Mouse (Mus musculus) intestine, embryonic 16.5 days (tissue): ENCODE measurements around the gene Emg1. TPM values are rescaled to one million over a fixed set of nuclear protein-coding genes. Genes with fewer than 3 reads are reported as not detected.
A peak's percentile ranks its signal among the peaks of the same experiment; 100 is the strongest.

Experiments used
- ATAC-seq: fragments of 200-750 bp; cut with Nextera tagmentation; 2 replicates; pipeline ENCODE4 v1.8.0; 2017; ENCODE audit warnings: moderate TSS enrichment, moderate library complexity
- H3K27ac ChIP-seq: fragments of 300-500 bp; sonication (generic); 2 replicates; pipeline ENCODE4 v1.5.1; 2014; ENCODE audit warnings: mild to moderate bottlenecking, low read length
- H3K27me3 ChIP-seq: fragments of 300-500 bp; sonication (generic); replicated peaks from 2 replicates; pipeline ENCODE4 v1.6.1; 2014; ENCODE audit warnings: low read length, control low read depth, mixed read lengths; ENCODE audit not compliant: control insufficient read depth, insufficient read depth
- H3K36me3 ChIP-seq: fragments of 300-500 bp; sonication (generic); 2 replicates; pipeline ENCODE4 v1.6.1; 2014; ENCODE audit warnings: low read length, control low read depth; ENCODE audit not compliant: control insufficient read depth, insufficient read depth
- H3K4me1 ChIP-seq: fragments of 300-500 bp; sonication (generic); 2 replicates; pipeline ENCODE4 v1.6.1; 2014; ENCODE audit warnings: low read length, control low read depth, mixed read lengths; ENCODE audit not compliant: control insufficient read depth, insufficient read depth
- H3K4me2 ChIP-seq: fragments of 300-500 bp; sonication (generic); 2 replicates; pipeline ENCODE4 v1.6.1; 2014; ENCODE audit warnings: low read depth, low read length, control low read depth
- H3K4me3 ChIP-seq: fragments of 300-500 bp; sonication (generic); 2 replicates; pipeline ENCODE4 v1.5.1; 2014; ENCODE audit warnings: mild to moderate bottlenecking, low read length
- H3K9ac ChIP-seq: fragments of 300-500 bp; sonication (generic); 2 replicates; pipeline ENCODE4 v1.6.1; 2014; ENCODE audit warnings: low read depth, low read length
- H3K9me3 ChIP-seq: fragments of 300-500 bp; sonication (generic); 2 replicates; pipeline ENCODE4 v1.6.1; 2016; ENCODE audit warnings: low read length, control low read depth; ENCODE audit not compliant: control insufficient read depth
- WGBS: fragments of 180-500 bp; shearing (Covaris S2); extraction: QIAGEN DNeasy Blood & Tissue Kit; methylation state at CpG from one replicate; pipeline ENCODE4 v1.1.7; 2014; 5-methylcytosine and 5-hydroxymethylcytosine counted together
- polyA plus RNA-seq: library from polyadenylated mRNA; unstranded; fragments of >200 nt; fragmentation: Nextera tagmentation; extraction: Ambion mirVana; gene quantifications from 2 replicates; pipeline ENCODE4 v1.2.1, GENCODE M21; 2015

Gene Emg1
- polyA plus RNA-seq, 1 experiment from 2014 or later = 222 TPM

GRCm38 (mm10) chr6:124717968-124718367 lies 6.0 kb upstream of the Emg1 start:
- 49% methylated on average over 13 of the region's 13 CpGs for WGBS
- H3K9ac ChIP-seq = peak overlapping the region; percentile 80
- ATAC-seq = no peak
- peaks cover 14% of the 10 kb centered on the region for H3K4me1 ChIP-seq
- no peaks in the 10 kb centered on the region for H3K9me3 ChIP-seq
- H3K4me2 ChIP-seq = peak overlapping the region; percentile 41
- H3K27me3 ChIP-seq = no peaks in the 10 kb centered on the region
- H3K27ac ChIP-seq = peak overlapping the region; percentile 93
- H3K36me3 ChIP-seq = peaks cover 7% of the 10 kb centered on the region
- H3K4me3 ChIP-seq = peak overlapping the region; percentile 59

DNA sequence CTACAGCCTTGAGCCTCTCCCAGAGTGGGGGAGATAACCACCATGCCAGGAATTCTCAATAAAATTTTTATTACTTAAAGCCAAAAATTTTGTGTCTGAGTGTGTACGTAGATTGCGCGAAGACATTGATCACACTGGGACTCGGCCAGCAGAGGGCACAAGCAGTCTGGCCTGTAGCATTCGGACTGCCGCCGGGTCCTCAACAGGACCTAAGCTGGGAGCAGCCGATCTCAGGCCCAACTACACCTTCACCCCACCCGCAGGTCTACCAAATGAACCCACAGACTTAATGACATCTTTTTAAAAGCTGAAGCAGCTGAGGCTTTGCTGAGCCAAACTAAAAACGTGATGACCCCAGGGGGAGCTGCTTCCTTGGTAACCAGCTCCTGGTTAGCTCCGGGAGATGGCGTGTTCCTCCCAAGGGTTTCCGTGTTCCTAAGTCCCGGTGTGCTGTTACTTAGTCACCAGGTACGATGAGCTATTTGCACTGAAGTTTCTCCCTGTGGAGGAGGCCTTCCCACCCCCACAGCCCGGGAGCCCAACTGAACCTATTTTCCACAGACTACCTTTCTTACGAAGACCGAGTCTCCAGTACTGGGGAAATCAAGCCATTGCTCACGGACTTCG lies 5.0 kb upstream of the Emg1 start:
- no peak for ATAC-seq
- Histone ChIP-seq H3K9me3 (no peaks in the 10 kb centered on the region), H3K36me3 (peaks cover 7% of the 10 kb centered on the region), H3K4me3 (peak overlapping the region; percentile 59), H3K9ac (peak overlapping the region; percentile 80), H3K4me1 (peaks cover 14% of the 10 kb centered on the region), H3K4me2 (peak overlapping the region; percentile 41), H3K27me3 (no peaks in the 10 kb centered on the region), H3K27ac (peak overlapping the region; percentile 93)
- WGBS = 47% methylated on average over 20 of the region's 20 CpGs

- peak overlapping the region; percentile 84 for H3K27ac ChIP-seq
- peaks cover 8% of the 10 kb centered on the region for H3K36me3 ChIP-seq
- ATAC-seq = no peak
- 13% methylated on average over 11 of the region's 11 CpGs for WGBS
- peak overlapping the region; percentile 96 for H3K9ac ChIP-seq
- H3K27me3 ChIP-seq = no peaks in the 10 kb centered on the region
- peak overlapping the region; percentile 95 for H3K4me3 ChIP-seq
- H3K4me1 ChIP-seq = peaks cover 35% of the 10 kb centered on the region
- H3K4me2 ChIP-seq = peak overlapping the region; percentile 85
- H3K9me3 ChIP-seq = no peaks in the 10 kb centered on the region
Observed at GRCm38 (mm10) chr6:124712918-124713317, 940 bp upstream of the Emg1 start.

- Histone ChIP-seq H3K27ac (no peak overlapping the region; the same call in 1 of the 2 replicates), H3K9ac (no peak overlapping the region), H3K4me3 (no peak overlapping the region), H3K36me3 (peaks cover 11% of the 10 kb centered on the region), H3K9me3 (no peaks in the 10 kb centered on the region), H3K4me2 (no peak overlapping the region), H3K4me1 (peaks cover 25% of the 10 kb centered on the region), H3K27me3 (no peaks in the 10 kb centered on the region)
- ATAC-seq = no peak
- WGBS = 87% methylated on average over 10 of the region's 10 CpGs
Observed at GRCm38 (mm10) chr6:124708289-124708889, 3.6 kb downstream of the Emg1 start.

DNA sequence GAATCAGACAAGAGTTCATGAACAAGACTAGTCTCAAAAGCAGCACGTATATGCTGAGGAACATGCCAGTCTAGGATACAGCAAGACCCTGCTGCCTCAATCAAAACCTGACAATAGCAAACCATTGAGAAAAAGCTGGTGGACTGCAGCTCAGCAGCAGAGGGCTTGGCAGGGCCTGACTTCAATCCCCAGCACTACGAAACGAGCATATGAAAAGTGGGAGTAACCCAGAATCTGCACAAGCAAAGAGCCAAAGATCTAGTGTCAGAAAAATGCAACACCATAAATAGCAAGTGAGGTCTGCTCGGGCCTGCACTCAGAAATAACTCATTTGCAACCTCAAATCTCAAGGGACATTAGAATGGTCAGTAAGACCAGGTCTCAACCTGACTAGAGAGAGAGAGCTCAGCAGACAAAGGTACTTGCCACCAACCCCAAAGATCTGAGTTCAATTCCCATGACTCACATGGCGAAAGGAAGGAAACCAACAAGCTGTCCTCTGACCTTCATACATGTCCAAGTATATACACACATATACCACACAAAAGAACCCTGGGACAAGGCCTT lies 5.8 kb downstream of the Emg1 start:
- ATAC-seq = no peak
- H3K9ac ChIP-seq = no peak overlapping the region
- no peak overlapping the region for H3K27ac ChIP-seq
- no peak overlapping the region for H3K4me2 ChIP-seq
- no peaks in the 10 kb centered on the region for H3K27me3 ChIP-seq
- 83% methylated on average over 5 of the region's 5 CpGs for WGBS
- H3K36me3 ChIP-seq = peaks cover 24% of the 10 kb centered on the region
- no peak overlapping the region for H3K4me3 ChIP-seq
- H3K4me1 ChIP-seq = peaks cover 23% of the 10 kb centered on the region
- H3K9me3 ChIP-seq = no peaks in the 10 kb centered on the region

DNA sequence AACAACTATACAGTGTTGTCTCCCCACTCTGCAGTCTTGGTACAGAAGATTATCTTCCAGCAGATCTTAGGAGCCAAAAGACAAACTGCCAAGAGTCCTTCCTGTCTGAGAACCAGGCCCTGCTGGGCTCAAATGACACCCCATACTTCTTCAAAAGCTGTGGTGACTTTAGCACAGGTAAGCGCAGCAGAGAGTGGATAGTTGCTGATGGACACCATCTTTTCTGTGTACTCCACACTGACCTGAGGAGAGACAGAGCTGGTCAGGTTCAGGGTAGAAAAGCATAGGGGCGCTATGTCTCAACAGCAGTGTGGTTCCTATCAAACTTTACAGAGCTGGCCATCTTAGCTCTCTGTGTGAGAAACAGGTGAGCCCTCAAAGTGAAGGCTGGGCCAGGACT lies 7.6 kb downstream of the Emg1 start:
- no peak overlapping the region for H3K4me3 ChIP-seq
- peaks cover 24% of the 10 kb centered on the region for H3K36me3 ChIP-seq
- H3K27me3 ChIP-seq = no peaks in the 10 kb centered on the region
- peaks cover 11% of the 10 kb centered on the region for H3K4me1 ChIP-seq
- 95% methylated on average over 2 of the region's 2 CpGs for WGBS
- H3K9me3 ChIP-seq = no peaks in the 10 kb centered on the region
- H3K9ac ChIP-seq = no peak overlapping the region
- no peak overlapping the region for H3K4me2 ChIP-seq
- ATAC-seq = no peak
- no peak overlapping the region for H3K27ac ChIP-seq

DNA sequence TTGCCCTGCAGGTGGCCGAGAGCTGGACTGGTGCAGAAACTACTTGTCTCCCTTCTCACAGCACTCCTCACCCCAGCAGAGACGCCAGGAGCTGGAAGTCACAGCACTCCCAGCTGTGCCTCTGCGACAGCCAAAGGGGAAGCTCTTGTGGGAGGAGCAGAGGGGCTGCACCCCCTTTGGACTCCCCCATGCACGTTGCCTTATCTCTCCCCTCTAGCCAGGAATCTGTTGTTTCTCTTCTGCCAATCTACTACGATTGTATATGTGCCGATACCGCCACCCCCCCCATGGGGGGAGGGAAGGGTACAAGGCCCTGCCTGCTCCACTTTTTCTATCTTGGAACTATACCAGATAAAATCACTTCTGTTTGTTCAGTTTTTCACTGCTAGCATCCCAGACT lies 8.2 kb downstream of the Emg1 start:
- Histone ChIP-seq H3K27ac (no peak overlapping the region), H3K9me3 (no peaks in the 10 kb centered on the region), H3K4me1 (peaks cover 6% of the 10 kb centered on the region), H3K36me3 (peaks cover 24% of the 10 kb centered on the region), H3K4me3 (no peak overlapping the region), H3K27me3 (no peaks in the 10 kb centered on the region), H3K4me2 (no peak overlapping the region), H3K9ac (no peak overlapping the region)
- ATAC-seq = no peak
- 76% methylated on average over 7 of the region's 7 CpGs for WGBS

- peak; percentile 55 for ATAC-seq
- Histone ChIP-seq H3K27ac (no peak overlapping the region), H3K36me3 (peaks cover 21% of the 10 kb centered on the region), H3K27me3 (no peaks in the 10 kb centered on the region), H3K4me2 (no peak overlapping the region), H3K9ac (no peak overlapping the region), H3K9me3 (no peaks in the 10 kb centered on the region), H3K4me3 (no peak overlapping the region), H3K4me1 (no peaks in the 10 kb centered on the region; the same call in 1 of the 2 replicates)
- 42% methylated on average over 3 of the region's 3 CpGs for WGBS
Observed at GRCm38 (mm10) chr6:124702784-124703103, 9.2 kb downstream of the Emg1 start.

DNA sequence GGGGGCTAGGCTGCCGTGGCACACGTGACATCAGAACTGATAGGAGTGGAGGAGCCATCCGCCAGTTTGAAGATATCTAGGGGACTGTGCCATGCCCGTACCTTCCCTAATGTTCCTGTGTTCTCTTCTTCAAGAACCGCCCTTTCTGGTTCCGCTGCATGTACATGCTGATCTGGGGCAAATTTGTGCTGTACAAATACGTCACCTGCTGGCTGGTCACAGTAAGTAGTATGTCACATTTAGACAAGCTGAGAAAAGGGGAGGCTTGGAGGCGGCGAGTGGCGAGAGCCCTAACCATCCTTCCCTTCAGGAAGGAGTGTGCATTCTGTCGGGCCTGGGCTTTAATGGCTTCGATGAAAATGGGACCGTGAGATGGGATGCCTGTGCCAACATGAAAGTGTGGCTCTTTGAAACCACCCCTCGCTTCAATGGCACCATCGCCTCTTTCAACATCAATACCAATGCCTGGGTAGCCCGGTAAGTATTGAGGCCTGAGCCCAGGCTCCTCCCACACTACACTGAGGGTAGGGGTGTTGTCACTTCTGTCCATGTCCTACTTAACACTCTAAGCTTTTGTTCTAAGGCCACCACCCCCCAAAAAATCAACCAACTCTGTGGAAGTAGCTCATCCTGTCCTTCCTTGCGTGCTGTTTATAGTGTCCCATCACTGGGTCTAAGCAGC lies 9.7 kb downstream of the Emg1 start:
- H3K27me3 ChIP-seq = no peaks in the 10 kb centered on the region
- 90% methylated on average over 17 of the region's 17 CpGs for WGBS
- H3K4me3 ChIP-seq = no peak overlapping the region
- no peak overlapping the region for H3K4me2 ChIP-seq
- ATAC-seq = peak; percentile 17
- H3K9ac ChIP-seq = no peak overlapping the region
- H3K4me1 ChIP-seq = no peaks in the 10 kb centered on the region; the same call in 1 of the 2 replicates
- H3K36me3 ChIP-seq = peaks cover 21% of the 10 kb centered on the region
- H3K27ac ChIP-seq = no peak overlapping the region
- H3K9me3 ChIP-seq = no peaks in the 10 kb centered on the region
